Mouse (Mus musculus) testis, postnatal 14 days (tissue): ENCODE measurements at regions not wholly inside any gene's neighbourhood (a gene's known extent, or its start where the extent isn't known, plus 50 kb on each side); places are given as distances from the start of the nearest gene placed in this dataset.

ENCODE experiments used
- DNase-seq: peaks from one replicate; pipeline ENCODE4 v3.0.0; 2021; ENCODE audit warnings: low spot score

GRCm38 (mm10) chr2:138123331-138123730, 133.0 kb upstream of the Btbd3 start:
- no peak for DNase-seq

- DNase-seq: no peak
Measured at GRCm38 (mm10) chr2:138120868-138121267, 135.5 kb upstream of the Btbd3 start.

- DNase-seq: no peak
Measured at GRCm38 (mm10) chr2:138120131-138120530, 136.2 kb upstream of the Btbd3 start.

- no peak for DNase-seq
Measured at GRCm38 (mm10) chr2:138099777-138100176, 156.6 kb upstream of the Btbd3 start.

GRCm38 (mm10) chr2:138085390-138085789, 171.0 kb upstream of the Btbd3 start:
- no peak for DNase-seq

- no peak for DNase-seq
Measured at GRCm38 (mm10) chr2:138084564-138085283, 171.6 kb upstream of the Btbd3 start.

GRCm38 (mm10) chr2:138074020-138074613, 182.2 kb upstream of the Btbd3 start:
- no peak for DNase-seq

GRCm38 (mm10) chr2:138072165-138072728, 184.1 kb upstream of the Btbd3 start:
- DNase-seq: no peak

- DNase-seq: no peak
Measured at GRCm38 (mm10) chr2:138053081-138053480, 203.3 kb upstream of the Btbd3 start.

GRCm38 (mm10) chr2:138048341-138048740, 208.0 kb upstream of the Btbd3 start:
- DNase-seq: no peak

- no peak for DNase-seq
Measured at GRCm38 (mm10) chr2:138047781-138048201, 208.6 kb upstream of the Btbd3 start.

GRCm38 (mm10) chr2:138047361-138047760, 209.0 kb upstream of the Btbd3 start:
- DNase-seq: no peak

- DNase-seq: no peak
Measured at GRCm38 (mm10) chr2:138046918-138047317, 209.4 kb upstream of the Btbd3 start.

GRCm38 (mm10) chr2:138045933-138046642, 210.3 kb upstream of the Btbd3 start:
- DNase-seq: no peak

- no peak for DNase-seq
Measured at GRCm38 (mm10) chr2:138040706-138041105, 215.7 kb upstream of the Btbd3 start.

- DNase-seq: no peak
Measured at GRCm38 (mm10) chr2:138040302-138040701, 216.1 kb upstream of the Btbd3 start.

- DNase-seq: no peak
Measured at GRCm38 (mm10) chr2:138034123-138034736, 222.1 kb upstream of the Btbd3 start.

- DNase-seq: peak; percentile 48
Measured at GRCm38 (mm10) chr2:138033379-138034122, 222.8 kb upstream of the Btbd3 start.

GRCm38 (mm10) chr2:138027411-138027810, 229.0 kb upstream of the Btbd3 start:
- no peak for DNase-seq

GRCm38 (mm10) chr2:138023558-138023957, 232.8 kb upstream of the Btbd3 start:
- no peak for DNase-seq

GRCm38 (mm10) chr2:137981766-137982165, 274.6 kb upstream of the Btbd3 start:
- no peak for DNase-seq

- DNase-seq: no peak
Measured at GRCm38 (mm10) chr2:137977767-137978166, 278.6 kb upstream of the Btbd3 start.
